Mouse (Mus musculus) adipocyte (in vitro differentiated cells): ENCODE measurements around the gene Stk11.

Experiments used
- DNase-seq: peaks from one replicate; pipeline ENCODE4 v3.0.0-alpha.2; 2016; ENCODE audit warnings: low spot score

Stk11 gene

GRCm38 (mm10) chr10:80144864-80145838 lies 29.5 kb downstream of the Stk11 start:
- peak; percentile 74 for DNase-seq

- peak; percentile 31 for DNase-seq
Measured at GRCm38 (mm10) chr10:80145896-80146295, 30.3 kb downstream of the Stk11 start.

- no peak for DNase-seq
Measured at GRCm38 (mm10) chr10:80146568-80147011, 31.0 kb downstream of the Stk11 start.

- no peak for DNase-seq
Measured at GRCm38 (mm10) chr10:80147146-80147718, 31.6 kb downstream of the Stk11 start.

GRCm38 (mm10) chr10:80147719-80148601 lies 32.4 kb downstream of the Stk11 start, which contains the start of gene Midn:
Gene Midn (plus strand): TSS chr10:80148272.
- DNase-seq, result peak; percentile 82

- peak; percentile 96 for DNase-seq
Measured at GRCm38 (mm10) chr10:80148610-80149290, 33.1 kb downstream of the Stk11 start.

GRCm38 (mm10) chr10:80149291-80150225 lies 34.0 kb downstream of the Stk11 start:
- peak; percentile 97 for DNase-seq

- DNase-seq, result no peak
Measured at GRCm38 (mm10) chr10:80150226-80151210, 34.9 kb downstream of the Stk11 start.

GRCm38 (mm10) chr10:80151211-80152034 lies 35.8 kb downstream of the Stk11 start:
- peak; percentile 66 for DNase-seq

GRCm38 (mm10) chr10:80152071-80152872 lies 36.7 kb downstream of the Stk11 start:
- peak; percentile 91 for DNase-seq

GRCm38 (mm10) chr10:80152873-80153260 lies 37.3 kb downstream of the Stk11 start:
- peak; percentile 78 for DNase-seq

GRCm38 (mm10) chr10:80153713-80154112 lies 38.1 kb downstream of the Stk11 start:
- DNase-seq, result no peak

- DNase-seq, result no peak
Measured at GRCm38 (mm10) chr10:80154384-80154783, 38.8 kb downstream of the Stk11 start.

GRCm38 (mm10) chr10:80155277-80155676 lies 39.7 kb downstream of the Stk11 start:
- no peak for DNase-seq

- DNase-seq, result no peak
Measured at GRCm38 (mm10) chr10:80156002-80156751, 40.6 kb downstream of the Stk11 start.

- DNase-seq, result no peak
Measured at GRCm38 (mm10) chr10:80156752-80157053, 41.1 kb downstream of the Stk11 start.
